Mouse (Mus musculus): Measurements from ENCODE around the gene Pxmp4. TPM values are rescaled to one million over a fixed set of nuclear protein-coding genes. Genes with fewer than 3 reads are reported as not detected.
A peak's percentile ranks its signal among the peaks of the same experiment; 100 is the strongest.

Gene Pxmp4
- polyA plus RNA-seq, 1 experiment from 2014 or later = 44.9 TPM

GRCm38 (mm10) chr2:154549127-154549885 lies 54.2 kb downstream of the Pxmp4 start:
- H3K27ac ChIP-seq (ENCODE audit: low read length) = no peak overlapping the region
- 5% methylated on average over 48 of the region's 48 CpGs for WGBS (ENCODE audit: insufficient replicate concordance)
- peak overlapping the region; percentile 44; the same call in 1 of the 2 replicates for H3K9ac ChIP-seq (ENCODE audit: low read depth, low read length)
- H3K4me1 ChIP-seq (ENCODE audit: control insufficient read depth, low read depth, low read length) = peaks cover 22% of the 10 kb centered on the region
- peaks cover 31% of the 10 kb centered on the region for H3K27me3 ChIP-seq (ENCODE audit: control insufficient read depth, insufficient read depth, low read depth, low read length)
- peak overlapping the region; percentile 54 for H3K4me3 ChIP-seq (ENCODE audit: low read depth, low read length)
- 0 out of 2 replicates have a peak, but pooled peaks cover 2% of the 10 kb centered on the region for H3K9me3 ChIP-seq (replicated peaks; ENCODE audit: control insufficient read depth, low read length)
- no peaks in the 10 kb centered on the region for H3K36me3 ChIP-seq (ENCODE audit: control insufficient read depth, insufficient read depth)
- peak overlapping the region; percentile 79 for H3K4me2 ChIP-seq (ENCODE audit: low read depth, low read length)
- peak; percentile 56; the same call in 1 of the 2 replicates for ATAC-seq (ENCODE audit: low read depth)

- Histone ChIP-seq H3K36me3 (ENCODE audit: control insufficient read depth, insufficient read depth) (no peaks in the 10 kb centered on the region), H3K4me2 (ENCODE audit: low read depth, low read length) (peak overlapping the region; percentile 79; the same call in 1 of the 2 replicates), H3K4me3 (ENCODE audit: low read depth, low read length) (peak overlapping the region; percentile 54; the same call in 1 of the 2 replicates), H3K4me1 (ENCODE audit: control insufficient read depth, low read depth, low read length) (peaks cover 22% of the 10 kb centered on the region), H3K27me3 (ENCODE audit: control insufficient read depth, insufficient read depth, low read depth, low read length) (peaks cover 31% of the 10 kb centered on the region), H3K27ac (ENCODE audit: low read length) (no peak overlapping the region), H3K9ac (ENCODE audit: low read depth, low read length) (no peak overlapping the region), H3K9me3 (replicated peaks; ENCODE audit: control insufficient read depth, low read length) (0 out of 2 replicates have a peak, but pooled peaks cover 2% of the 10 kb centered on the region)
- ATAC-seq (ENCODE audit: low read depth) = peak; percentile 66
- WGBS (ENCODE audit: insufficient replicate concordance) = 44% methylated on average over 3 of the region's 3 CpGs
Observed at GRCm38 (mm10) chr2:154548688-154549087, 54.8 kb downstream of the Pxmp4 start.

GRCm38 (mm10) chr2:154546711-154547110 lies 56.8 kb downstream of the Pxmp4 start, which contains the start of gene 1700003F12Rik:
Gene 1700003F12Rik (plus strand): TSS chr2:154547085.
- H3K27me3 ChIP-seq (ENCODE audit: control insufficient read depth, insufficient read depth, low read depth, low read length) = peaks cover 27% of the 10 kb centered on the region
- H3K4me2 ChIP-seq (ENCODE audit: low read depth, low read length) = no peak within 1 kb of the TSS
- no peak within 1 kb of the TSS for H3K4me3 ChIP-seq (ENCODE audit: low read depth, low read length)
- no peak for ATAC-seq (ENCODE audit: low read depth)
- H3K27ac ChIP-seq (ENCODE audit: low read length) = no peak within 1 kb of the TSS
- H3K9ac ChIP-seq (ENCODE audit: low read depth, low read length) = no peak within 1 kb of the TSS
- H3K4me1 ChIP-seq (ENCODE audit: control insufficient read depth, low read depth, low read length) = peaks cover 10% of the 10 kb centered on the region
- H3K9me3 ChIP-seq (replicated peaks; ENCODE audit: control insufficient read depth, low read length) = 0 out of 2 replicates have a peak, but pooled peaks cover 2% of the 10 kb centered on the region
- WGBS (ENCODE audit: insufficient replicate concordance) = 79% methylated on average over 10 of the region's 10 CpGs
- no peaks in the 10 kb centered on the region for H3K36me3 ChIP-seq (ENCODE audit: control insufficient read depth, insufficient read depth)

GRCm38 (mm10) chr2:154543567-154544347 lies 59.8 kb downstream of the Pxmp4 start:
- WGBS (ENCODE audit: insufficient replicate concordance) = 82% methylated on average over 9 of the region's 9 CpGs
- Histone ChIP-seq H3K36me3 (ENCODE audit: control insufficient read depth, insufficient read depth) (no peaks in the 10 kb centered on the region), H3K4me1 (ENCODE audit: control insufficient read depth, low read depth, low read length) (no peaks in the 10 kb centered on the region; the same call in 1 of the 2 replicates), H3K4me3 (ENCODE audit: low read depth, low read length) (no peak overlapping the region), H3K4me2 (ENCODE audit: low read depth, low read length) (no peak overlapping the region), H3K27ac (ENCODE audit: low read length) (no peak overlapping the region), H3K9ac (ENCODE audit: low read depth, low read length) (no peak overlapping the region), H3K9me3 (replicated peaks; ENCODE audit: control insufficient read depth, low read length) (no peaks in the 10 kb centered on the region), H3K27me3 (ENCODE audit: control insufficient read depth, insufficient read depth, low read depth, low read length) (0 out of 2 replicates have a peak, but pooled peaks cover under 1% of the 10 kb centered on the region)
- ATAC-seq (ENCODE audit: low read depth) = no peak

GRCm38 (mm10) chr2:154541630-154542029 lies 61.9 kb downstream of the Pxmp4 start:
- Histone ChIP-seq H3K27me3 (ENCODE audit: control insufficient read depth, insufficient read depth, low read depth, low read length) (no peaks in the 10 kb centered on the region), H3K36me3 (ENCODE audit: control insufficient read depth, insufficient read depth) (0 out of 2 replicates have a peak, but pooled peaks cover 2% of the 10 kb centered on the region), H3K27ac (ENCODE audit: low read length) (no peak overlapping the region), H3K9me3 (replicated peaks; ENCODE audit: control insufficient read depth, low read length) (no peaks in the 10 kb centered on the region), H3K9ac (ENCODE audit: low read depth, low read length) (no peak overlapping the region), H3K4me3 (ENCODE audit: low read depth, low read length) (no peak overlapping the region), H3K4me2 (ENCODE audit: low read depth, low read length) (no peak overlapping the region), H3K4me1 (ENCODE audit: control insufficient read depth, low read depth, low read length) (no peaks in the 10 kb centered on the region; the same call in 1 of the 2 replicates)
- WGBS (ENCODE audit: insufficient replicate concordance) = 61% methylated on average over 2 of the region's 2 CpGs
- ATAC-seq (ENCODE audit: low read depth) = no peak

- H3K4me1 ChIP-seq (ENCODE audit: control insufficient read depth, low read depth, low read length) = no peaks in the 10 kb centered on the region; the same call in 1 of the 2 replicates
- no peaks in the 10 kb centered on the region for H3K9me3 ChIP-seq (replicated peaks; ENCODE audit: control insufficient read depth, low read length)
- no peak overlapping the region for H3K4me3 ChIP-seq (ENCODE audit: low read depth, low read length)
- no peak overlapping the region for H3K9ac ChIP-seq (ENCODE audit: low read depth, low read length)
- 0 out of 2 replicates have a peak, but pooled peaks cover 4% of the 10 kb centered on the region for H3K36me3 ChIP-seq (ENCODE audit: control insufficient read depth, insufficient read depth)
- ATAC-seq (ENCODE audit: low read depth) = no peak
- no peak overlapping the region for H3K4me2 ChIP-seq (ENCODE audit: low read depth, low read length)
- 67% methylated on average over 3 of the region's 3 CpGs for WGBS (ENCODE audit: insufficient replicate concordance)
- H3K27ac ChIP-seq (ENCODE audit: low read length) = no peak overlapping the region
- H3K27me3 ChIP-seq (ENCODE audit: control insufficient read depth, insufficient read depth, low read depth, low read length) = no peaks in the 10 kb centered on the region
Observed at GRCm38 (mm10) chr2:154539720-154540119, 63.8 kb downstream of the Pxmp4 start.

- Histone ChIP-seq H3K27ac (ENCODE audit: low read length) (no peak overlapping the region), H3K4me2 (ENCODE audit: low read depth, low read length) (no peak overlapping the region), H3K9me3 (replicated peaks; ENCODE audit: control insufficient read depth, low read length) (no peaks in the 10 kb centered on the region), H3K9ac (ENCODE audit: low read depth, low read length) (no peak overlapping the region), H3K36me3 (ENCODE audit: control insufficient read depth, insufficient read depth) (0 out of 2 replicates have a peak, but pooled peaks cover 4% of the 10 kb centered on the region), H3K4me3 (ENCODE audit: low read depth, low read length) (no peak overlapping the region), H3K4me1 (ENCODE audit: control insufficient read depth, low read depth, low read length) (no peaks in the 10 kb centered on the region; the same call in 1 of the 2 replicates), H3K27me3 (ENCODE audit: control insufficient read depth, insufficient read depth, low read depth, low read length) (no peaks in the 10 kb centered on the region)
- 0 out of 2 replicates have a peak, but pooled peaks have one; percentile 51 for ATAC-seq (ENCODE audit: low read depth)
- WGBS (ENCODE audit: insufficient replicate concordance) = 18% methylated on average over 3 of the region's 3 CpGs
Observed at GRCm38 (mm10) chr2:154538710-154539109, 64.8 kb downstream of the Pxmp4 start.

GRCm38 (mm10) chr2:154538310-154538709 lies 65.2 kb downstream of the Pxmp4 start:
- no peak for ATAC-seq (ENCODE audit: low read depth)
- Histone ChIP-seq H3K27me3 (ENCODE audit: control insufficient read depth, insufficient read depth, low read depth, low read length) (no peaks in the 10 kb centered on the region), H3K4me3 (ENCODE audit: low read depth, low read length) (no peak overlapping the region), H3K27ac (ENCODE audit: low read length) (no peak overlapping the region), H3K4me2 (ENCODE audit: low read depth, low read length) (no peak overlapping the region), H3K9me3 (replicated peaks; ENCODE audit: control insufficient read depth, low read length) (no peaks in the 10 kb centered on the region), H3K9ac (ENCODE audit: low read depth, low read length) (no peak overlapping the region), H3K4me1 (ENCODE audit: control insufficient read depth, low read depth, low read length) (no peaks in the 10 kb centered on the region; the same call in 1 of the 2 replicates), H3K36me3 (ENCODE audit: control insufficient read depth, insufficient read depth) (0 out of 2 replicates have a peak, but pooled peaks cover 4% of the 10 kb centered on the region)
- WGBS (ENCODE audit: insufficient replicate concordance) = 61% methylated on average over 2 of the region's 2 CpGs

All from liver, embryonic 16.5 days (tissue).